Mouse (Mus musculus): ENCODE measurements around the gene Cd300a.
"Not testable (repeated sequence)": the region's sequence is repeated elsewhere in the genome, so short reads cannot be mapped to it uniquely, and the experiment has no call there.

The Cd300a gene

DNA sequence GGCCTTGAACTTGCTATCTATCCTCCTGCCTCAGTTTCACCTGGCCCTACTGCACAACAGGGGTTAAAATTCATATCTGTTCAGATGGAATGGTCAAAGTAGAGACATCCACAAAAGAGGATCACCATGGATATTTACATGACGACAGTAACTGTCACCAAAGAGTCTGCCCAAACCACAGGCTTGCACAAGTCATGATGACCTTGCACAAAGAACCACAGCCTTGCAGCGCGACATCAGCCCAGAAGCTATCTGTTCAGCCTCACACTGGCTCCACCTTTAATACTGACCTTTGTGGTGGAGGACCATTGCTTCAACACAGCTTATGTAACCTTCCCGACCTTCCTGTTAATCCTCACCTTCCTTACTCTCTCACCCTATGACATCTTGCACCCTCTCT lies 17.7 kb downstream of the Cd300a start:
- peak; percentile 97 for DNase-seq (ENCODE audit: low read depth)

GRCm38 (mm10) chr11:114908086-114908485 lies 18.2 kb downstream of the Cd300a start:
- DNase-seq (ENCODE audit: low read depth) = no peak

DNA sequence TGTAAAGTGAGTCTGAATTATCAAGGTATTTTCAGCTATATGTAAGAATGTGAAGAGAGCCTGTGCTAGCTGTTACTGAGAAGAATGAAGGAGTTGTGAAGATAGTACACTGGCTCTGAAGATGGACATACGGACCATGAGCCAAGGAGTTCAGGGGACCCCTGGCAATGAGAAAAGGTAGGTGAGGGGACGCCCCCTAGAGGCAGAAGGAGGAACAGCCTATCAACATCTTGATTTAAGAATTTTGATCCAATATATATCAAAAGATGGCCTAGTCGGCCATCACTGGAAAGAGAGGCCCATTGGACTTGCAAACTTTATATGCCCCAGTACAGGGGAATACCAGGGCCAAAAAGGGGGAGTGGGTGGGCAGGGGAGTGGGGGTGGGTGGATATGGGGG lies 19.7 kb downstream of the Cd300a start:
- not testable (repeated sequence) for DNase-seq (ENCODE audit: low read depth)

- DNase-seq (ENCODE audit: low read depth) = peak; percentile 87
These were observed 23.0 kb downstream of the Cd300a start for GRCm38 (mm10) chr11:114912847-114913246.

GRCm38 (mm10) chr11:114914978-114915377 lies 25.1 kb downstream of the Cd300a start:
- no peak for DNase-seq (ENCODE audit: low read depth)

DNA sequence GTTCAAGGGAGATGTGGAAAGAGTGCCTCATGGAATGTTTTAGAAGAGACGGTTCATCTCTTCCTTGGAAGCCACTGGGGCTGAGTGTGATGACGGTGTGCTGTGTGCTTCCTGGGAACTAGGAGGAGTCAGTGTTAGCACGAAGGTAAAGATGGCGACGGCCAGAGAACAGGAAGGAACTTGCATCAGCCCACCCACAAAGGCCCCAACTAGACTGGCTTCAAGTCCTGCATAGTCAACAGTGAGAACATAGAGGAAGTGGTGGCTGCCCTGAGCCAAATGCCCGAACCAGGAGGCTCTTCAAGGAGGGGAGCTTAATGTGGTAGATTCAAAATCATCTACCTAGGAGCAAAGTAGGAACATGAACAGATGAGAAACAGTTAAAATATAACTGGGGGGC lies 27.3 kb downstream of the Cd300a start:
- peak; percentile 90 for DNase-seq (ENCODE audit: low read depth)

- no peak for DNase-seq (ENCODE audit: low read depth)
These were observed 32.6 kb downstream of the Cd300a start for GRCm38 (mm10) chr11:114922439-114922838.

GRCm38 (mm10) chr11:114923961-114924360 lies 34.1 kb downstream of the Cd300a start:
- peak; percentile 56 for DNase-seq (ENCODE audit: low read depth)

GRCm38 (mm10) chr11:114929581-114929980 lies 39.7 kb downstream of the Cd300a start:
- DNase-seq (ENCODE audit: low read depth) = peak; percentile 74

DNA sequence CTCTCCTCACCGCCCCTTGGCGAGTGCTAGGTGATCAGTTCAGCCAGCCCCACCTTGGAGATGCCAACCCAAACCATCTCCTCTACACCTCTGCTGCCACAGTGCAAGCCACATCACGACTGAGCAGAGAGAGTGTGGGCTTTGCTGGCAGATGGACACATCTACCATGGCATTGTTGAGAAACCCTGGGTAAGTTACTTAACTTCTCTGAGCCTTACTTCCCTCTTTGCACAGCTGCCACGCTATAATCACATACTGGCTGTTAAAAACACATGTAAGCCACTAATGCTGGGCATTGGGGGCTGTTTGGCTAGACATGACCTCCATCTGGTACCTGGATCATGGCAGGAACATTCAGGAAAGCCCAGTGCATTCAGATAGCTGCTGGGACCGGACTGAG lies 41.2 kb downstream of the Cd300a start:
- peak; percentile 73 for DNase-seq (ENCODE audit: low read depth)

GRCm38 (mm10) chr11:114933591-114933990 lies 43.8 kb downstream of the Cd300a start:
- no peak for DNase-seq (ENCODE audit: low read depth)

DNA sequence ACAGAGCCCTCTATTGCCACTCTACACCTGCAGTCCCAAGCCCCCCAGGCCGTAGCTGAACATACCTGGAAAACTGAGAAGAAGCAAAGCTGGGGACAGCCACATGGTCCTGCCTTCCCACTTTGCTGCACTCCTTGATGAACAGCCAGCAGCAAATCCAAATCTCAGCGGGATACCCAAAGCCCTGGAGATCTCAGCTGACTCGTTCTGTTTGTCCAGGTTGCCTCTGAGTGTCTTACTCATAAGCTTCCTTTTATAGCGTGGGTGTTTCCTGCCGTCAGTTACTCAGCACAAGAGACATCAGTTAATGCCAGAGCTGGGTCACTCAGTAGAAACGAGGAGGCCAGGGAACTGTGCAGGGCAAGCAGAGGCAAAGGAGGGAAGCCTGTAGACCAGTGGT lies 44.3 kb downstream of the Cd300a start, which contains the start of gene Cd300lb:
Cd300lb (minus strand) TSS at position 243 of the 400 bp plus-strand sequence.
- DNase-seq (ENCODE audit: low read depth) = peak; percentile 83
